Mouse (Mus musculus) limb, embryonic 14.5 days (tissue): ENCODE results near the gene Astn2. TPM values are rescaled to one million over a fixed set of nuclear protein-coding genes. Genes with fewer than 3 reads are reported as not detected.

ENCODE experiments used
- ATAC-seq: fragments of 200-750 bp; cut with Nextera tagmentation; 2 replicates; pipeline ENCODE4 v1.8.0; 2017; ENCODE audit warnings: low read depth, moderate number of reproducible peaks, moderate TSS enrichment; ENCODE audit not compliant: low FRiP score
- DNase-seq: peaks from one replicate; pipeline ENCODE4 v3.0.0-alpha.2; 2015; ENCODE audit warnings: low spot score
- H3K27ac ChIP-seq: fragments of 300-500 bp; sonication (generic); replicated peaks from 2 replicates; pipeline ENCODE4 v1.5.1; 2014; ENCODE audit warnings: low read depth, mild to moderate bottlenecking, low read length, moderate library complexity, mixed read lengths
- H3K27me3 ChIP-seq: fragments of 300-500 bp; sonication (generic); 2 replicates; pipeline ENCODE4 v1.6.1; 2014; ENCODE audit warnings: low read length, mixed read lengths; ENCODE audit not compliant: control insufficient read depth, insufficient read depth
- H3K36me3 ChIP-seq: fragments of 300-500 bp; sonication (generic); 2 replicates; pipeline ENCODE4 v1.6.1; 2014; ENCODE audit warnings: mild to moderate bottlenecking, low read length, moderate library complexity, mixed read lengths; ENCODE audit not compliant: control insufficient read depth, insufficient read depth
- H3K4me1 ChIP-seq: fragments of 300-500 bp; sonication (generic); 2 replicates; pipeline ENCODE4 v1.6.1; 2014; ENCODE audit warnings: antibody characterized with exemption, low read length, mixed read lengths; ENCODE audit not compliant: control insufficient read depth, insufficient read depth
- H3K4me2 ChIP-seq: fragments of 300-500 bp; sonication (generic); replicated peaks from 2 replicates; pipeline ENCODE4 v1.6.1; 2014; ENCODE audit warnings: low read depth, mild to moderate bottlenecking, low read length, moderate library complexity; ENCODE audit not compliant: severe bottlenecking
- H3K4me3 ChIP-seq: fragments of 300-500 bp; sonication (generic); replicated peaks from 2 replicates; pipeline ENCODE4 v1.5.1; 2014; ENCODE audit warnings: low read length
- H3K9ac ChIP-seq: fragments of 300-500 bp; sonication (generic); 2 replicates; pipeline ENCODE4 v1.6.1; 2014; ENCODE audit warnings: mild to moderate bottlenecking, low read depth, low read length, moderate library complexity; ENCODE audit not compliant: severe bottlenecking
- H3K9me3 ChIP-seq: fragments of 300-500 bp; sonication (generic); 2 replicates; pipeline ENCODE4 v1.6.1; 2016; ENCODE audit warnings: low read length; ENCODE audit not compliant: control insufficient read depth
- POLR2A ChIP-seq: fragments of 200-500 bp; IDR thresholded peaks from 2 replicates; pipeline ENCODE4 v1.8.0; 2012; ENCODE audit warnings: inconsistent platforms, mild to moderate bottlenecking, moderate library complexity, borderline replicate concordance; ENCODE audit not compliant: insufficient read depth, insufficient read length; ENCODE audit errors: extremely low read depth
- WGBS: fragments of 180-500 bp; shearing (Covaris S2); extraction: QIAGEN DNeasy Blood & Tissue Kit; methylation state at CpG from one replicate; pipeline ENCODE4 v1.1.7; 2014; 5-methylcytosine and 5-hydroxymethylcytosine counted together
- polyA plus RNA-seq, 2 experiments: library from polyadenylated mRNA; depleted of rRNA in 1 of 2; stranded (reverse) in 1 of 2; unstranded in 1 of 2; fragments of >200 nt; fragmentation: Nextera tagmentation in 1 of 2; extraction: Ambion mirVana in 1 of 2; gene quantifications; 2 replicates each; pipeline versions ENCODE4 v1.2.1 to v1.2.3; 2012 to 2014

The Astn2 gene
- polyA plus RNA-seq, 2 experiments = 1.6 to 8.7 TPM

- Histone ChIP-seq H3K36me3 (no peaks in the 10 kb centered on the region), H3K27me3 (no peaks in the 10 kb centered on the region), H3K9me3 (no peaks in the 10 kb centered on the region), H3K27ac (no peak overlapping the region), H3K4me2 (no peak overlapping the region), H3K9ac (no peak overlapping the region), H3K4me3 (no peak overlapping the region), H3K4me1 (peaks cover 5% of the 10 kb centered on the region; the same call in 1 of the 2 replicates)
- WGBS = 79% methylated on average over 2 of the region's 2 CpGs
- TF ChIP-seq POLR2A = no peak
- ATAC-seq (no peak), DNase-seq (no peak)
Measured at GRCm38 (mm10) chr4:66096104-66096503, 308.3 kb downstream of the Astn2 start.

GRCm38 (mm10) chr4:66057161-66057560, 347.2 kb downstream of the Astn2 start:
- H3K9me3 ChIP-seq = no peaks in the 10 kb centered on the region
- no peak for TF ChIP-seq POLR2A
- ATAC-seq = no peak

GRCm38 (mm10) chr4:66055690-66056089, 348.7 kb downstream of the Astn2 start:
- Histone ChIP-seq H3K9ac (no peak overlapping the region), H3K4me1 (no peaks in the 10 kb centered on the region), H3K4me3 (no peak overlapping the region), H3K4me2 (no peak overlapping the region), H3K36me3 (no peaks in the 10 kb centered on the region), H3K27ac (no peak overlapping the region), H3K27me3 (no peaks in the 10 kb centered on the region), H3K9me3 (no peaks in the 10 kb centered on the region)
- DNase-seq (no peak), ATAC-seq (no peak)
- TF ChIP-seq POLR2A = no peak
- WGBS = 85% methylated on average over 4 of the region's 4 CpGs

More at GRCm38 (mm10) chr4:66057161-66057560, 347.2 kb downstream of the Astn2 start:
- Histone ChIP-seq H3K9ac (no peak overlapping the region), H3K27ac (no peak overlapping the region), H3K4me2 (no peak overlapping the region), H3K4me1 (no peaks in the 10 kb centered on the region), H3K27me3 (no peaks in the 10 kb centered on the region), H3K4me3 (no peak overlapping the region), H3K36me3 (no peaks in the 10 kb centered on the region)
- no peak for DNase-seq

DNA sequence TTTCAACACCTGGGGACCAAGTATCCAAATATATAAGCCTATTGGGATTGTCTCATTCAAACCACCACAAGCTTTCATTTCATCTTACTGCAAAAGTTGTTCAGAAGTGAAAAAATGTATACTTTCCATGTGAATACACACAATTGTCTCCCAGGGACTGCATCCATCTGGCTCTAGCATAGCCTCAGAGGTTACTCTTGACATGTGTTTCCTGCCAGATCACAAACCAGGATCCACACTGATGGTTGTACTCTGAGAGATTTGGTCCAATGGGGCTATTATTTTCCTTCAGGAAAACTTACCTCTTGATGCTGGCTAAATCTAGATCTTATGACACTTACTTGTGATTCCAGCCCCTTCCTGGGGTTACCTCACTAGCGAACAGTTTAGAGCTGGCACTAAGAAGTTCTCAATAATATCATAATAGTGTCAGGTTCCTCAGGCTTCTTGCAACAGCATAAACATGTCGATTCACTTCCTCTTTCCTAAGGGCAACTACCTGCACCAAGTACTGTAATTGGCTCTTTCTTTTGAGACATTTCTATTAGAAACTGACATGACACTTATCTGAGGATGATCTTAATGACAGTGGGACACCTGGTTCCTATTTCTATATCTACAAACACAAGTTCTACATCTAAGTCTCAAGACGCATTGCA, 361.3 kb downstream of the Astn2 start:
- Histone ChIP-seq H3K9ac (no peak overlapping the region), H3K27me3 (no peaks in the 10 kb centered on the region), H3K36me3 (no peaks in the 10 kb centered on the region), H3K9me3 (no peaks in the 10 kb centered on the region), H3K4me2 (no peak overlapping the region), H3K4me1 (no peaks in the 10 kb centered on the region), H3K27ac (no peak overlapping the region), H3K4me3 (no peak overlapping the region)
- DNase-seq (no peak), ATAC-seq (no peak)
- no peak for TF ChIP-seq POLR2A
- 75% methylated on average over 3 of the region's 3 CpGs for WGBS

DNA sequence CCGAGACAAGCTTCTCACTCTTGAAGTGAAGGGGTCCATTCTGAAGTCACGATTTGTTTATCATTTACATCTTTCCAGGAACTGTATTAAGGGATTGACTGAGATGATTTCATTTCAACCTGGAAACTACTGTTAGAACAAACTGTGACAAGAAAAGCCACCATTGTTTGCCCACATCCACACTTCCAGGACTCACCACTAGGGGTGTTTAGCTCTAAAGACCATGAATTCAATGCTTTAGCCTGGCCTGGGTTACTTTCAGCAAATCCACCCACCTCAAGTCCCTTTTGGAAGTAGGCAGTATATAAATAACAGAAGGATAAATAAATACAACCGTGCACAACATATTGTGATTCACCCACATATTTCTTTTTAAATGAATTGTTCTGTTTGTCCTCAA, 370.6 kb downstream of the Astn2 start:
- DNase-seq (no peak), ATAC-seq (no peak)
- TF ChIP-seq POLR2A = no peak
- H3K9me3 ChIP-seq = no peaks in the 10 kb centered on the region
- no peaks in the 10 kb centered on the region for H3K4me1 ChIP-seq
- H3K36me3 ChIP-seq = no peaks in the 10 kb centered on the region
- H3K27ac ChIP-seq = no peak overlapping the region
- no peak overlapping the region for H3K9ac ChIP-seq
- no peaks in the 10 kb centered on the region for H3K27me3 ChIP-seq
- no peak overlapping the region for H3K4me2 ChIP-seq
- WGBS = 65% methylated on average over 3 of the region's 3 CpGs
- H3K4me3 ChIP-seq = no peak overlapping the region
